Mouse (Mus musculus) retina, postnatal 1 day (tissue): ENCODE data around the gene Zscan2.
A peak's percentile ranks its signal among the peaks of the same experiment; 100 is the strongest.

Source experiments
- DNase-seq: peaks from one replicate; pipeline ENCODE4 v3.0.0-alpha.2; 2012

The Zscan2 gene

DNA sequence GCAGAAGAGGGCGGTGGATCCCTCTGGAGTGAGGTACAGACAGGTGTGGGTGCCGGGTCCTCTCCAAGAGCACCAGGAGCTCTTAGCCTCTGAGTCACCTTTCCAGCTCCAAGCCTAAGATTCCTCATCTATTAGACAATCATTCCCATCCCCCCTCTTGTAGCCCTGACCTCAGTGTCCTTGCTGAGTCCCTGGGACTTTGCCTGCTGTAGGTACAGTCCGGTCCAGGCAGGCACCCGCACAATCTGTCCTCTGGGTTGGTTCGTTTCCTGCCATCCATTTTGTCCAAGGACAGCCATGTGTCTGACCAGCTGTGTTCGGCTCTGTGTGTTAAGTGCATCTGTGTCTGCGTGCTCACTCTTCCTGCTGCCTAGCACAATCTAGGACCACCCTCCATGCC lies 27.9 kb downstream of the Zscan2 start:
- no peak for DNase-seq

DNA sequence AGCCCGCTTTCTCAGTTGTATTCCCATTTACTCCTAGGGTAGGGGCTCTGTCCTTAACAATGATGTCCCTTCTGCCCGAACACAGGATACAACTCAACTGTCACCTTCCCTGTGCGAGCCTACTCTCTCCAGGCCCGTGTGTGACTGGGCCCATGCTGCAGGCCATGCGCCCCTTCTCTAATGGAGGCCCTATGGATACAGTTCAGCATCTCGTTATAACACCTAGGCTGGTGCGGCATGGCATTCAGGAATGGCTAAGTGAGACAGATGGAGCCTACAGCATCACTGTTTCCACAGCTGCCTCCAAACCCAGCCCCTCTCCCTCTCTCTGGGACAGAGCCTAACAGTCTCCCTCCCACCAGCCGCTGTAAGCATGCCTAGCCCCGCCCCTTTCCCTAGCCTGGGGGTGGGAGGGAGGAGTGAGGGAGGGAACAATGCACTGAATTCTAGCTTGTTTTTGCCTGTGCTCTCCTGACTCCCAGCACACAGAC lies 28.3 kb downstream of the Zscan2 start:
- DNase-seq, result peak; percentile 87

DNA sequence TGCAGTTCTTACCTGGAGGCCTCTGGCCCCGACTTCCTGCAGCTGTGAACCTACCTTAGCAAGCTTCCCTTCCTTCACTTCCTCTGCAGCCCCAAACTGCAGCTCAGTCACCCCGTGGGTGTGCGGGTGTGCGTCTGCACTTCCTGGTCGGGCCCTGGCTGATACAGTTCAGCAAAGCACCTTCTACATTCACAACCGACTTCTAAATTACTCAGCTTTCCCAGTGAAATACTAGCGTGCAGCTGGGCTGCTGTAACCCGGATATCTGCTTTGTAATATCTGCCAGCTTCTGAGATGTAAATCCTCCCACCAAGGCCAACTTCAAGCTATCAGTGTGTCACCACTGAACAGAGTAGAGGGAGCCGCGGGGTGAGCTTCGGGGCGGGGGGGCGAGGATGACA lies 29.1 kb downstream of the Zscan2 start:
- DNase-seq, result no peak

GRCm38 (mm10) chr7:80893086-80893752 lies 32.5 kb downstream of the Zscan2 start:
- no peak for DNase-seq

DNA sequence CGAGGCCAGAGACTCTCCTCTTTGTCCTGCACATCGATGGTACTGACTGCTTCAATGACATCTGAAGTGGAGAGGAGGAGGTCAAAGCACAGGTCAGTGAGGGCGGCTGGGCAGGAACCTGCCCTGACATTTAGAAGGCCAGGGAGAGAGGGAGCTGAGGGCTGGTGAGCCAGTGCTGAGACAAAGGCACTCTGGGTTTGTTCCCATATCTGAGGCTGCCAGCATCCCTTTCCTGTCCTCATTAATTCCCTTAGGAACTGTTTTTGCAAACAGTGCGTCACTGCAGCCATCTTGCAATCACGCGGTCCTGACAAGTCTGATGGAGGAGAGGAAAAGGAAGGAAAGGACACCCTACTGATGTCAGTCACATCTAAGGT lies 33.0 kb downstream of the Zscan2 start:
- DNase-seq, result no peak

- DNase-seq, result no peak
Observed at GRCm38 (mm10) chr7:80894196-80894595, 33.5 kb downstream of the Zscan2 start.

- DNase-seq, result no peak
Observed at GRCm38 (mm10) chr7:80894815-80895519, 34.2 kb downstream of the Zscan2 start.

- no peak for DNase-seq
Observed at GRCm38 (mm10) chr7:80897134-80897533, 36.4 kb downstream of the Zscan2 start.

GRCm38 (mm10) chr7:80897721-80898120 lies 37.0 kb downstream of the Zscan2 start:
- DNase-seq, result no peak

DNA sequence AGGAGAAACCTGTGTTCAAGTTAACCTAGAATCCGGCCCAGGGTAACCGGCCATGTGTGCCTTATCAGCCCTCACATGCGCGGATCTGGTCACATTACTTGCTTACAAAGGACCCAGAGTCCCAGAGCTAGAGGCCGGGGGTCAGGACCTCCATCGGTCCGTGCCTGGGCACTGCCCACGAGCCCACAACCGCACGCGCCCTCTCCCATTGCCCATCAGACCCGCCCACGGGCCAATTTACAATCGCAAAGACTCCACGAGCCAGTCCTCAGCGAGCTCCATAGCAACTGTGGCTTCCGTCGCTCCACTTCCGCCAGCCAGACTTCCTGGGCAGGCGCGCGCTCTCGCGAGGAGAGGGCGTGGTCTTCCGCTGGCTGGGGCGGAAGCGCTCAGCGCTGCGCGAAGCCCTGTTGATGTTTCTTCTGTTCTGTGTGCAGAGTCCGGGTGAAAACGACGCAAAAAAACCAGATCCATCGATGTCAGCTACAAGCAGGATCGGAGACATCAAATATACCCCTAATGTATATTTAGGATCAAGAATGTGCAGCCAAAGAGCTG lies 40.3 kb downstream of the Zscan2 start, which contains the start of gene Wdr73:
TSS of gene Wdr73 (minus strand) at position 326 of the 558 bp plus-strand sequence.
- DNase-seq, result peak; percentile 95

DNA sequence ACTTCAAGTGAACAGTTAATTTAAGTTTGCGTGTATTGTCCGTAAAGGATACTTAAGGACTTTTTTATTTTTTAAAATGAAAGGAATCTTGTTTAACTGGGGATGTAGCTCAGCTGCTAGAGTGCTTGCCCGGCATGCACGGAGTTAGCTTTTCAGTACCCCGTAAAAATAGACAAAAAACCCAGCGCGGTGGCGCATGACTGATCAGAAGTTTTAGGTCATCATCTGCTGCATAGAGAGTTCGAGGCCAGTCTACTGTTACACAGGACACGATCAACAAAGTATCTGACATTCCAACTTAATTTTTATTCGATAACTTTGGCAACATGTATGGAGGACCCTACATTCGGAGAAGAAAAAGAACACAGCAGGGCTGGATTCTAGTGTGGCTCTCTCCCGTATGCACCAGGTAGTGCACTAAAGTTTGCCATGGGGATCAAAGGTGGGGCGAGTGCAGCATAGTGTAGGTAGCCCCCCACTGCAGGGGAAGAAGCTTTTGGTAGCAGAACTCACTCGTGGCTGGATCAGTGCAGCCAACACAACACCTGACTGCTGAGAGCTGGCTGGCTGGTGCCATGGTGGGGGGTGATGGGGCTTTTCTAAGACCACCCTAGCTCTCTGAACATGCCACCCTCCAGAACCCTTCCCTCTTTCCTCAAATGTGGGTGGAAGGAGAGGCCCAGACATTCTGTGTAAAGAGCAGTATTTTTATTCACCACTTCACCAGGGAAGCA lies 41.0 kb downstream of the Zscan2 start:
- no peak for DNase-seq

GRCm38 (mm10) chr7:80903625-80904422 lies 43.1 kb downstream of the Zscan2 start:
- no peak for DNase-seq

DNA sequence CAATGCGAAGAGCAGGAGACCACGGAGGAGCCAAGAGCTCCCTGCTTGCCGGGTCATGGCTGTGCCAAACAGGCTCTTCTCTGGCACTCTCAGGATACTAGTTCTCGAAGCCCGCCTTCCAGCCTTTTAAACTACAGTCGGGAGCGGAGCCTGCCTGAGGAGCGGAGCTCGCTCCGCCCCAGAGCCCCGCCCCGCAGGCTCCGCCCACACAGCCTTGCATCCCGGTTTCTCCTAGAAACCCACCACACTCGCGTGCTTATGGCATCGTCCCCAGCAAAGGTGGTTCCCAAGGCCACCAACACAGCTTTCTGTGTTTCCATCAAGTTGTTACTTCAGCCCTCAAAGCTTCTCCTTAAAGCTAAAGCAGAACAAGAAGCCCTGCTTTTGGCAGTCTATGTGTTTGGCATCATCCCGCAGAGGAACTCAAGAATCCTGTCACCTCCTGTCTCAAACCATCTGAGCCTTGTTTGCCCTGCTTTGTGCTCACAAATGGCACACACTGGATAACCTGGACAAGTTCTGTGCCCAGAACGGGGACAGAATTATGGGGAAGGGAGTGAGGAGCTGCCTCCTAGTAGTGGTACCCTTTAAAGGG lies 44.3 kb downstream of the Zscan2 start, which contains the start of gene Nmb:
TSS of gene Nmb (minus strand) at position 156 of the 595 bp plus-strand sequence.
- peak; percentile 79 for DNase-seq

GRCm38 (mm10) chr7:80911053-80911452 lies 50.3 kb downstream of the Zscan2 start:
- no peak for DNase-seq

DNA sequence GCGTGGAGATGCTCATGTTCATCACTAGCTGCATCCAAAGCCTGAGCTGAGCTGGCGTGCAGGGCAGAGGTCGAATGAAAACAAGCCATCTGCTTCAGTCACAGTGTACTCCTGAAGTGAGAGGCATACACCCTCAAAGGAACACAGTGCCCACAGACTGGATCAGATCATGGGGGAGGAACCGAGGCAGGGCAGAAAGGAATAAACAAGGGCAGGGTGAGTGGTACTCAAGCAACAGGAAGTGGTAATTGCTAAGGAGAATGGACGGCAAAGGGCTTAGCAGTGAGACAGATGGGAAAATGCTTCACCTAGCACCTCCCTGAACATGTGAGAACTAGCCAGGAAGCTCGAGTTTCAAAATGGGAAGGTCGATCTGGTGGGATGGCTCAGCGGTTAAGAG lies 51.8 kb downstream of the Zscan2 start:
- DNase-seq, result no peak

DNA sequence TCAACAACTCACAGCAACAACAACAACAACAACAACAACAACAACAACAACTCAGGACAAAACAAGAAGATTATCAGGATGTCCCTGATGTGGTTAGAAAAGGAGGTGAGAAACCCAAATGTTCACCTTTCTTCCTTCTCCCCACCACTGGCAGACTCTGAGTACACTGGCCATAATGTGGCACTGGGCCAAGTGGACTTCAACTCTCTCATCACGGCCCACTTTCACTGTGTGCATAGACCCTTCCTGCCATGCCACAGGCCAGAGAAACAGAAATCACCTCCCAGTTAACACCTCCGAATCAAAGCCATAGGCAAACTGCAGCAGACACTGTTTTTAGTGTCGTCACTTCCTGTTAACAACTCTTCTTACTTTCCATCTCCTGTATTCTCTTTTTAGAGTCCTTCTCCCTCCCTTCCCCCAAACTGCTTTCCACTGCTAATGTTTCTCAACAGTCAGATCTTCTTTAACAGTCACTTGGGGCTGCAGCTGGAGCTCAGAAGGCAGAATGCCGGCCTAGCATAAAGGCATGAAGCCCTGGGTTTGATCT lies 57.3 kb downstream of the Zscan2 start:
- DNase-seq, result no peak

GRCm38 (mm10) chr7:80918982-80919646 lies 58.4 kb downstream of the Zscan2 start:
- DNase-seq, result no peak

DNA sequence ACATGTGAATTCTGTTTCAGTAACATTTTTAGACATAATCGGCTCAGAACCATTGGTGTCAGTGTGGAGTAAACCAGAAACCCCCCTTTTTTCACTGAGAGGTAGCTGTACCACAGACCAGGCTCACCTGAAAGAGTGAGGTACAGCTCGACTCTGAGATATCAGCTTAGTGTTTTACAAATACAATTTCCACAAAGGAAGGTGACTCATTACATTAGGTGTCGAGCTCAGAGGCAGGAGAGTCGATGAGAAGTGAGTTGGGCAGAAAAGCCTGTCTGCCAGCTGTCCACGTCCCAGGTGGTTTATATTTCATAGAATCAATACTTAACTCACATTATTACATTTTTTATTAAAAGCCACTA lies 58.9 kb downstream of the Zscan2 start:
- no peak for DNase-seq

GRCm38 (mm10) chr7:80923165-80923564 lies 62.4 kb downstream of the Zscan2 start:
- no peak for DNase-seq
